Mouse (Mus musculus): ENCODE results near the gene Kitl. TPM values are rescaled to one million over a fixed set of nuclear protein-coding genes. Genes with fewer than 3 reads are reported as not detected.

The Kitl gene
- 10 to 100 TPM; 21.4 to 21.6 TPM for total RNA-seq (2021)
- long read RNA-seq, experiment 1, full-length matches to known transcripts: 18 of 23 reads
- long read RNA-seq, experiment 1, partial matches to known transcripts: 0 of 23 reads
- long read RNA-seq, experiment 1, other reads (novel, unspliced or antisense): 5 of 23 reads
- long read RNA-seq, experiment 2, full-length matches to known transcripts: 21 of 26 reads
- long read RNA-seq, experiment 2, partial matches to known transcripts: 1 of 26 reads
- long read RNA-seq, experiment 2, other reads (novel, unspliced or antisense): 4 of 26 reads

- Histone ChIP-seq H3K27ac (peak within 1 kb of the TSS; percentile 90), H3K4me3 (peak within 1 kb of the TSS; percentile 73)
- DNase-seq (ENCODE audit: low spot score in 2 of 2): peak; percentile 20 to 46
- TF ChIP-seq CTCF (conservative IDR thresholded peaks at IDR 0.05): no peak
These were observed at the start of gene Kitl for GRCm38 (mm10) chr10:100015370-100016325. Gene Kitl (plus strand): TSS chr10:100015630.

GRCm38 (mm10) chr10:99972866-99973265 is 42.6 kb upstream of the Kitl start:
- no peak overlapping the region for H3K4me3 ChIP-seq
- TF ChIP-seq CTCF (conservative IDR thresholded peaks at IDR 0.05): no peak
- DNase-seq (ENCODE audit: low spot score in 2 of 2): no peak
- no peak overlapping the region for H3K27ac ChIP-seq

GRCm38 (mm10) chr10:99980096-99980495 is 35.3 kb upstream of the Kitl start:
- no peak overlapping the region for H3K4me3 ChIP-seq
- TF ChIP-seq CTCF (conservative IDR thresholded peaks at IDR 0.05): no peak
- no peak for DNase-seq (ENCODE audit: low spot score in 2 of 2)
- no peak overlapping the region for H3K27ac ChIP-seq

GRCm38 (mm10) chr10:99980916-99981315 is 34.5 kb upstream of the Kitl start:
- no peak for TF ChIP-seq CTCF (conservative IDR thresholded peaks at IDR 0.05)
- H3K4me3 ChIP-seq: no peak overlapping the region
- no peak overlapping the region for H3K27ac ChIP-seq

GRCm38 (mm10) chr10:99981887-99982286 is 33.5 kb upstream of the Kitl start:
- Histone ChIP-seq H3K27ac (no peak overlapping the region), H3K4me3 (no peak overlapping the region)
- no peak for DNase-seq (ENCODE audit: low spot score in 2 of 2)
- TF ChIP-seq CTCF (conservative IDR thresholded peaks at IDR 0.05): no peak

More at GRCm38 (mm10) chr10:99980916-99981315, 34.5 kb upstream of the Kitl start:
- no peak for DNase-seq (ENCODE audit: low spot score in 2 of 2)

- no peak overlapping the region for H3K27ac ChIP-seq
- no peak for TF ChIP-seq CTCF (conservative IDR thresholded peaks at IDR 0.05)
- DNase-seq (ENCODE audit: low spot score in 2 of 2): no peak
- peak overlapping the region; percentile 30; the same call in 1 of the 2 replicates for H3K4me3 ChIP-seq
These were observed 28.7 kb upstream of the Kitl start for GRCm38 (mm10) chr10:99986745-99987144.

GRCm38 (mm10) chr10:99989758-99990157 is 25.7 kb upstream of the Kitl start:
- no peak for TF ChIP-seq CTCF (conservative IDR thresholded peaks at IDR 0.05)
- Histone ChIP-seq H3K27ac (no peak overlapping the region), H3K4me3 (no peak overlapping the region)
- DNase-seq (ENCODE audit: low spot score in 2 of 2): no peak

- TF ChIP-seq CTCF (conservative IDR thresholded peaks at IDR 0.05): no peak
- Histone ChIP-seq H3K27ac (no peak overlapping the region), H3K4me3 (no peak overlapping the region)
- no peak for DNase-seq (ENCODE audit: low spot score in 2 of 2)
These were observed 23.3 kb upstream of the Kitl start for GRCm38 (mm10) chr10:99992121-99992520.

GRCm38 (mm10) chr10:100001452-100001851 is 14.0 kb upstream of the Kitl start:
- no peak for TF ChIP-seq CTCF (conservative IDR thresholded peaks at IDR 0.05)
- no peak for DNase-seq (ENCODE audit: low spot score in 2 of 2)
- H3K4me3 ChIP-seq: no peak overlapping the region
- H3K27ac ChIP-seq: no peak overlapping the region

- H3K27ac ChIP-seq: no peak overlapping the region
- no peak overlapping the region for H3K4me3 ChIP-seq
- no peak for TF ChIP-seq CTCF (conservative IDR thresholded peaks at IDR 0.05)
- DNase-seq (ENCODE audit: low spot score in 2 of 2): no peak
These were observed 11.6 kb upstream of the Kitl start for GRCm38 (mm10) chr10:100003797-100004196.

GRCm38 (mm10) chr10:100009681-100010080 is 5.7 kb upstream of the Kitl start:
- Histone ChIP-seq H3K4me3 (peak overlapping the region; percentile 36; the same call in 1 of the 2 replicates), H3K27ac (no peak overlapping the region)
- no peak for DNase-seq (ENCODE audit: low spot score in 2 of 2)
- TF ChIP-seq CTCF (conservative IDR thresholded peaks at IDR 0.05): no peak

GRCm38 (mm10) chr10:100010291-100010690 is 5.1 kb upstream of the Kitl start:
- Histone ChIP-seq H3K4me3 (peak overlapping the region; percentile 36), H3K27ac (no peak overlapping the region)
- no peak for TF ChIP-seq CTCF (conservative IDR thresholded peaks at IDR 0.05)
- DNase-seq (ENCODE audit: low spot score in 2 of 2): no peak

- TF ChIP-seq CTCF (conservative IDR thresholded peaks at IDR 0.05): no peak
- H3K4me3 ChIP-seq: no peak overlapping the region
- H3K27ac ChIP-seq: no peak overlapping the region
- no peak for DNase-seq (ENCODE audit: low spot score in 2 of 2)
These were observed 1.3 kb upstream of the Kitl start for GRCm38 (mm10) chr10:100014096-100014495.
